Mouse (Mus musculus): ENCODE measurements around the gene Uimc1.

Gene Uimc1

GRCm38 (mm10) chr13:55040016-55040415 is 60.1 kb downstream of the Uimc1 start:
- DNase-seq, result no peak

GRCm38 (mm10) chr13:55024215-55024614 is 75.9 kb downstream of the Uimc1 start:
- DNase-seq, result no peak

GRCm38 (mm10) chr13:55022715-55023114 is 77.4 kb downstream of the Uimc1 start:
- no peak for DNase-seq

GRCm38 (mm10) chr13:55022256-55022655 is 77.8 kb downstream of the Uimc1 start:
- DNase-seq, result no peak

- DNase-seq, result no peak
Measured at GRCm38 (mm10) chr13:55021194-55021779, 78.8 kb downstream of the Uimc1 start, which contains the start of gene Hk3. Gene Hk3, minus strand, starts transcription at chr13:55021385.

- no peak for DNase-seq
Measured at GRCm38 (mm10) chr13:55020051-55020450, 80.0 kb downstream of the Uimc1 start.

- no peak for DNase-seq
Measured at GRCm38 (mm10) chr13:55019181-55019580, 80.9 kb downstream of the Uimc1 start.

GRCm38 (mm10) chr13:55018700-55019099 is 81.4 kb downstream of the Uimc1 start:
- DNase-seq, result no peak

GRCm38 (mm10) chr13:55017898-55018599 is 82.1 kb downstream of the Uimc1 start:
- DNase-seq, result no peak

GRCm38 (mm10) chr13:55017154-55017897 is 82.8 kb downstream of the Uimc1 start:
- no peak for DNase-seq

- DNase-seq, result no peak
Measured at GRCm38 (mm10) chr13:55014451-55014850, 85.6 kb downstream of the Uimc1 start.

GRCm38 (mm10) chr13:55013702-55014344 is 86.3 kb downstream of the Uimc1 start:
- DNase-seq, result no peak

GRCm38 (mm10) chr13:55011981-55012478 is 88.1 kb downstream of the Uimc1 start:
- DNase-seq, result no peak

- no peak for DNase-seq
Measured at GRCm38 (mm10) chr13:55011103-55011502, 89.0 kb downstream of the Uimc1 start.

GRCm38 (mm10) chr13:55008589-55008988 is 91.5 kb downstream of the Uimc1 start:
- DNase-seq, result no peak

GRCm38 (mm10) chr13:55006415-55006742 is 93.7 kb downstream of the Uimc1 start:
- no peak for DNase-seq

GRCm38 (mm10) chr13:55005691-55006414 is 94.2 kb downstream of the Uimc1 start:
- DNase-seq, result no peak

- DNase-seq, result peak; percentile 51 to 68
Measured at GRCm38 (mm10) chr13:55004646-55005045, 95.5 kb downstream of the Uimc1 start.

GRCm38 (mm10) chr13:55002090-55002489 is 98.0 kb downstream of the Uimc1 start:
- no peak for DNase-seq

- no peak for DNase-seq
Measured at GRCm38 (mm10) chr13:55000433-55000832, 99.7 kb downstream of the Uimc1 start.

GRCm38 (mm10) chr13:54997568-54997967 is 102.5 kb downstream of the Uimc1 start:
- no peak for DNase-seq

- DNase-seq, result no peak
Measured at GRCm38 (mm10) chr13:54995161-54995560, 104.9 kb downstream of the Uimc1 start.

GRCm38 (mm10) chr13:54994576-54994975 is 105.5 kb downstream of the Uimc1 start:
- no peak for DNase-seq

Data from kidney, postnatal 4 days (tissue).